Mouse (Mus musculus): ENCODE results near the gene Prr22. TPM values are rescaled to one million over a fixed set of nuclear protein-coding genes. Genes with fewer than 3 reads are reported as not detected.

Gene Prr22
- polyA plus RNA-seq, 1 experiment from 2014 or later: 0.87 TPM

- H3K27ac ChIP-seq (replicated peaks): no peak overlapping the region
- no peaks in the 10 kb centered on the region for H3K4me1 ChIP-seq
- H3K4me3 ChIP-seq (replicated peaks): no peak overlapping the region
- no peaks in the 10 kb centered on the region for H3K36me3 ChIP-seq
- no peak overlapping the region for H3K4me2 ChIP-seq
- WGBS: 78% methylated on average over 3 of the region's 3 CpGs
- no peak overlapping the region for H3K9ac ChIP-seq (replicated peaks)
- no peak for ATAC-seq (ENCODE audit: low FRiP score)
- no peaks in the 10 kb centered on the region for H3K27me3 ChIP-seq (replicated peaks)
- no peaks in the 10 kb centered on the region for H3K9me3 ChIP-seq (replicated peaks)
Measured at GRCm38 (mm10) chr17:56788886-56789285, 18.8 kb downstream of the Prr22 start.

DNA sequence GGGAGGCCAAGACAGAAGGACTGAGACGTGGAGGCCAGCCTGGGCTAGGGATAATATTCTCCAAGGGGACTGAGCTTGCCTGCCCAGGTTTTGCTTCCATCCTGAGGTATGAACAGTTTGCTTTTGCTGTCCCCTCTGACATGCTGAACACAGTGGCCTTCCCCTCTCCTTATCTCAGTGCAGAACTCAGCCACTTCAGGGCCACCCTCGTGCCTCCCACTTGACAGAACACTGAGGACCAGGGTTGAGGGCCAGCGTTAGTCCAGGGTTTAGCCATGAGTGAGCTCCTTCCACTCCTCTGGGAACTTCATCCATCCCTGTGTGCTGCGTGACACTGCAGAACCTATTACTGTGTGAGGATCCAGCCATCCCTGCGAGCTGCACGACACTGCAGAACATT lies 19.2 kb downstream of the Prr22 start:
- 93% methylated on average over 6 of the region's 6 CpGs for WGBS
- Histone ChIP-seq H3K27ac (replicated peaks) (no peak overlapping the region), H3K27me3 (replicated peaks) (no peaks in the 10 kb centered on the region), H3K36me3 (no peaks in the 10 kb centered on the region), H3K9ac (replicated peaks) (no peak overlapping the region), H3K4me2 (no peak overlapping the region), H3K4me3 (replicated peaks) (no peak overlapping the region), H3K9me3 (replicated peaks) (no peaks in the 10 kb centered on the region), H3K4me1 (no peaks in the 10 kb centered on the region)
- no peak for ATAC-seq (ENCODE audit: low FRiP score)

DNA sequence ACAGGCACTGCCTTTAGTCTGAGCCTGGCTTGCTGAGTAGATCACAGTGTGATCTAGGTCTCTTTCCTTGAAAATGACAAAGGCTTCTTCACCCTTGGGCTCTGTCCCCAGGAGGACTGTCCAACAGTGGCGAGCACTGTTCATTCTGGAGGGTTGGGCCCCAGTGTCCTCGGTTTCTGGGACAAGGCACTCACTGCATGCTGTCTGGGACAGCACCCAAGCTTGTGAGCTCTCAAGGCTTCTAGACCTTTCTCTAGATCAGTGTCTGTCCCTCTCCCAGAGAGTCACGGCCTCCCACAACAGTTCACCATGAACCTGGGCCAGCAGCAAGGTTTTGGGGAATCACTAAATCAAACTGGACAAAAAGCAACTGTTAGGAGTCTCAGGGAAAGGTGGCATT lies 22.5 kb downstream of the Prr22 start:
- H3K27me3 ChIP-seq (replicated peaks): no peaks in the 10 kb centered on the region
- no peaks in the 10 kb centered on the region for H3K36me3 ChIP-seq
- no peak overlapping the region for H3K27ac ChIP-seq (replicated peaks)
- no peak overlapping the region for H3K9ac ChIP-seq (replicated peaks)
- H3K4me2 ChIP-seq: no peak overlapping the region
- no peaks in the 10 kb centered on the region for H3K9me3 ChIP-seq (replicated peaks)
- no peak for ATAC-seq (ENCODE audit: low FRiP score)
- 90% methylated on average over 3 of the region's 3 CpGs for WGBS
- H3K4me1 ChIP-seq: no peaks in the 10 kb centered on the region
- H3K4me3 ChIP-seq (replicated peaks): no peak overlapping the region

DNA sequence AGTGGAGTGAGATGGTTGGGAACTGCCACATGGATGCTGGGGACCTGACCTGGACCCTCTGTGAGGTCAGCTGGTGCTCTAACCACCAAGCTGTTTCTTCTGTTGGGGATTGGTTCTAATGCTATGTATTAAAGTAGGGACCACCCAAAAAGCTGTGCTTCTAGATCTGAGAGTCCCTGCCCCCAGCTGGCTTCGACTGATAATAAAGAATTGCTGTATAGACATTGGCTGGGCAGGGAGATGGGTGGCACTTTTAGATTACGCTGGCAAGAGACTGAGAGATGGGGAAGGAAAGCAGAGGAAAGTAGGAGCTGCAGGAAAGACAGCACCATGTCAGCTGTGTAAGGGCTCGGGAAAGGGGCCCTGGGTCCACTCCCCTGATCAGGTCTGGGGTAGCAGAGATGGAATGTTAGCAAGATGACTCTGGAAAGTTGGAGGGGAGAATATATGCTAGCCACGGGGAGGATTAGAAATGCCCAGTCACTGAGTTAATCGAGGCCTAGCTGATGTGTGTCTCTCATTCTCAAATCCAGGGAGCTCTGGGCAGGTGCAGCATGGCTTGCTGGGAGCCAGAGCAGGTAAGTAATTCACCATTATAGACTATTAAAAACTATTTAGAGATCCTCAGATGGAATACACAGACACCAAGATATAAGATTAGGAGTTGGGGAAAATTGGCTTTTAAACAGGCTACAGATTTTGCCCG lies 23.7 kb downstream of the Prr22 start:
- H3K36me3 ChIP-seq: no peaks in the 10 kb centered on the region
- H3K9ac ChIP-seq (replicated peaks): no peak overlapping the region
- H3K4me1 ChIP-seq: no peaks in the 10 kb centered on the region
- no peak for ATAC-seq (ENCODE audit: low FRiP score)
- WGBS: 75% methylated on average over 6 of the region's 6 CpGs
- H3K4me3 ChIP-seq (replicated peaks): no peak overlapping the region
- H3K27me3 ChIP-seq (replicated peaks): no peaks in the 10 kb centered on the region
- H3K9me3 ChIP-seq (replicated peaks): no peaks in the 10 kb centered on the region
- no peak overlapping the region for H3K4me2 ChIP-seq
- H3K27ac ChIP-seq (replicated peaks): no peak overlapping the region

- H3K36me3 ChIP-seq: no peaks in the 10 kb centered on the region
- no peaks in the 10 kb centered on the region for H3K27me3 ChIP-seq (replicated peaks)
- H3K9ac ChIP-seq (replicated peaks): no peak overlapping the region
- no peak overlapping the region for H3K4me3 ChIP-seq (replicated peaks)
- WGBS: 84% methylated on average over 3 of the region's 3 CpGs
- no peak overlapping the region for H3K4me2 ChIP-seq
- H3K4me1 ChIP-seq: peaks cover 3% of the 10 kb centered on the region; the same call in 1 of the 2 replicates
- no peaks in the 10 kb centered on the region for H3K9me3 ChIP-seq (replicated peaks)
- ATAC-seq (ENCODE audit: low FRiP score): no peak
- H3K27ac ChIP-seq (replicated peaks): no peak overlapping the region
Measured at GRCm38 (mm10) chr17:56799276-56799675, 29.2 kb downstream of the Prr22 start.

- Histone ChIP-seq H3K4me2 (no peak overlapping the region), H3K9me3 (replicated peaks) (no peaks in the 10 kb centered on the region), H3K4me1 (peaks cover 10% of the 10 kb centered on the region; the same call in 1 of the 2 replicates), H3K9ac (replicated peaks) (no peak overlapping the region), H3K36me3 (no peaks in the 10 kb centered on the region), H3K4me3 (replicated peaks) (no peak overlapping the region), H3K27ac (replicated peaks) (no peak overlapping the region), H3K27me3 (replicated peaks) (no peaks in the 10 kb centered on the region)
- ATAC-seq (ENCODE audit: low FRiP score): no peak
- WGBS: 77% methylated on average over 8 of the region's 8 CpGs
Measured at GRCm38 (mm10) chr17:56802065-56802464, 32.0 kb downstream of the Prr22 start.

GRCm38 (mm10) chr17:56804952-56805351 lies 34.9 kb downstream of the Prr22 start:
- Histone ChIP-seq H3K27me3 (replicated peaks) (0 out of 2 replicates have a peak, but pooled peaks cover 2% of the 10 kb centered on the region), H3K4me2 (no peak overlapping the region), H3K36me3 (no peaks in the 10 kb centered on the region), H3K9ac (replicated peaks) (no peak overlapping the region), H3K4me3 (replicated peaks) (no peak overlapping the region), H3K4me1 (peaks cover 16% of the 10 kb centered on the region), H3K27ac (replicated peaks) (peak overlapping the region; percentile 33; the same call in 1 of the 2 replicates), H3K9me3 (replicated peaks) (no peaks in the 10 kb centered on the region)
- WGBS: 50% methylated on average over 5 of the region's 5 CpGs
- no peak; the same call in 1 of the 2 replicates for ATAC-seq (ENCODE audit: low FRiP score)

DNA sequence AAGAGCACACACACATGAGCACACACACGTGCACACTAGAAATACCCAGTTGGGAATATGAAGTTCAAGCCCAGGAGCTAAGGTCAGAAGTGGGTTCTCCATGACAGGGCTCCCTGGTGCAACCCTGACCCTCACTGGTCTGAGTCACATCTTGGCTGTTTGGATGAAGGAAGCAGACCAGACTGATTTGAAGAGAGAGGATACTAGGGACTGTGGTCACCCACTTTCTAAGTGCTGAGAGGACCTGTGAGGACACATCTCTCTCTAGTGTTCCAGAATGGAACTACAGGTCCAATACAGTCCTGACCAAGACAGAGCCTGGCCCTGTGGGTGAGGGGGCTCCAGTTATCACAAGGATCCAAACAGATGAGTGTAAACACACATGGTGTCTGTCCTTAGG lies 35.7 kb downstream of the Prr22 start:
- H3K4me1 ChIP-seq: peaks cover 24% of the 10 kb centered on the region
- ATAC-seq (ENCODE audit: low FRiP score): no peak
- H3K27ac ChIP-seq (replicated peaks): peak overlapping the region; percentile 33; the same call in 1 of the 2 replicates
- H3K36me3 ChIP-seq: no peaks in the 10 kb centered on the region
- WGBS: 92% methylated on average over 1 of the region's 1 CpGs
- H3K9ac ChIP-seq (replicated peaks): no peak overlapping the region
- H3K27me3 ChIP-seq (replicated peaks): 0 out of 2 replicates have a peak, but pooled peaks cover 2% of the 10 kb centered on the region
- H3K9me3 ChIP-seq (replicated peaks): no peaks in the 10 kb centered on the region
- no peak overlapping the region for H3K4me3 ChIP-seq (replicated peaks)
- H3K4me2 ChIP-seq: no peak overlapping the region

DNA sequence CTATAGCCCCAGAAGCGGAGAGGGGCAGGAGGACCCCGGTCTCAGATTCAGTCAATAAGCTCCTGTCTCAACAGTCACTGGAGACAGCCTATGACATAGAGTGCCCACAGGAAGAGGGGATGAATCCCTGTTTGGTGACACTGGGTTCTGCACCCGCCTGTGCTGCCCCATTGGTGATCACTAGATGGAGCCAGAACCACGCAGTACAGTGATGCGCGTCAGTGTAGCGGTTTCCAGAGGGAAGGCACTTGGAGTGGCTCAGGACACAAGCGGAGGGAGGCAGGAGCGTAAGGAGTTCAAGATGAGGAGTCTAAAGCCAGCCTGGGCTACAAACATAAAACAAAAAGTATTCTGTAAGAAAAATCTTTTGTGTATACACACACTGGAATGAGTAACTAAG lies 38.5 kb downstream of the Prr22 start:
- 8% methylated on average over 9 of the region's 9 CpGs for WGBS
- Histone ChIP-seq H3K4me3 (replicated peaks) (no peak overlapping the region), H3K9me3 (replicated peaks) (no peaks in the 10 kb centered on the region), H3K4me2 (no peak overlapping the region), H3K27me3 (replicated peaks) (0 out of 2 replicates have a peak, but pooled peaks cover 2% of the 10 kb centered on the region), H3K27ac (replicated peaks) (no peak overlapping the region), H3K9ac (replicated peaks) (no peak overlapping the region), H3K36me3 (no peaks in the 10 kb centered on the region), H3K4me1 (peaks cover 28% of the 10 kb centered on the region)
- ATAC-seq (ENCODE audit: low FRiP score): peak; percentile 83

DNA sequence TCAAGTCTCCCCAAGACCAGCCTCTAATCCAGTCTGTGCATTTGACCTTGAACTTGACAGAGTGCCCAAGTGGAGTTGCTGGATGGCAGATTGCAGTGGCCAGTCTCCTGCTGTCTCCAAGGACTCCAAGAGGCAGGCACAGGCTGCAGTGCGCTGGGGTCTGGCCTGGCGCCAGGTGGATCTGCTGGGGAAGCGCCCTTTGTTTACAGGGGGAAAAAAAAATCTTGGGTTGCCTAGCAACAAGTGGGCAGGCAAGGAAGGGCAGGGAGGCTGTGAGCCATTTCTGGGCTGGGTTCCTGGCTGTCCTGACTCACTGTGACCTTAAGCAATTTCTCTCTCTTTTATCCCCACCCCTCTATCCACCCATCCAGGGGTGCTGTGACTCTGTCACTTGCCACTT lies 40.2 kb downstream of the Prr22 start:
- Histone ChIP-seq H3K4me1 (peaks cover 36% of the 10 kb centered on the region), H3K9ac (replicated peaks) (no peak overlapping the region)
- peak; percentile 39; the same call in 1 of the 2 replicates for ATAC-seq (ENCODE audit: low FRiP score)

DNA sequence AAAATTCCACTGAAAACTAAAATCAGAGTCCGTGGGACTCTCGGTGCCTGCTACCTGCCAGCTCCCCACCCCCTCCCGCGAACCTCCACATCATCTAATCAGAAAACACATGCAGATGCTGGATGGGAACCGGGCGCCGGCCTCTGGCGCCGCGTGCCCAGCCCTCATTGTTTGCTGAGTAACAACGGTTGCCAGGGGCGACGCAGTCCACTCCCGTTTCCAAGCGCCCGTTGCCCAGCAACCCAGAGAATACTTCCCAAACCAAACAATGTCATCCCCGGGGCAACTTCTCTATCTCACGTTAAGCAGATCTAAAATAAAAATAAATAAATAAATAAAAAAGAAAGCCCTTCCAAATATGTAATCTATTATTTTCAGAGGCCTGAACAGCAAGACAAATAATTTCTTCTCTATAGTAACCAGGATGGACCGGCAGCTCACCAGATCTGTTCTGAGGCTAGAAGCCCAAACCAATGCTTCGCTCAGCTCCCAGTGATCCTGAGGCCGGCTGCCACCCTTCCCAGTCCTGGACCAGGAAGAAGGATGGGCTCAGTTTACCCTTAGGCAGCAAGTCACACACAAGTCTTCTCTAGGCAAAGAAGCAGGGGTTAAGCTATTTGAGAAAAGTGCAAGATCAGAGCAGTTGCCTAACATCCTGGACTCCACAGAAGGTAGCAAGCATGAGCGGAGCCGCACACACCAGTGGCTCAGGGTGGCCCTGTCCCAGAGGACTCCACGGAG lies 44.4 kb downstream of the Prr22 start:
- no peaks in the 10 kb centered on the region for H3K9me3 ChIP-seq (replicated peaks)
- H3K27ac ChIP-seq (replicated peaks): peak overlapping the region; percentile 78
- no peaks in the 10 kb centered on the region for H3K27me3 ChIP-seq (replicated peaks)
- peaks cover 37% of the 10 kb centered on the region for H3K4me1 ChIP-seq
- ATAC-seq (ENCODE audit: low FRiP score): peak; percentile 80
- H3K36me3 ChIP-seq: no peaks in the 10 kb centered on the region
- no peak overlapping the region for H3K9ac ChIP-seq (replicated peaks)
- 8% methylated on average over 24 of the region's 24 CpGs for WGBS
- peak overlapping the region; percentile 45 for H3K4me2 ChIP-seq
- no peak overlapping the region for H3K4me3 ChIP-seq (replicated peaks)

More for the DNA sequence above, 40.2 kb downstream of the Prr22 start:
- Histone ChIP-seq H3K4me2 (no peak overlapping the region), H3K9me3 (replicated peaks) (no peaks in the 10 kb centered on the region), H3K4me3 (replicated peaks) (no peak overlapping the region), H3K27ac (replicated peaks) (peak overlapping the region; percentile 64), H3K27me3 (replicated peaks) (0 out of 2 replicates have a peak, but pooled peaks cover 2% of the 10 kb centered on the region), H3K36me3 (no peaks in the 10 kb centered on the region)
- WGBS: 5% methylated on average over 3 of the region's 3 CpGs

DNA sequence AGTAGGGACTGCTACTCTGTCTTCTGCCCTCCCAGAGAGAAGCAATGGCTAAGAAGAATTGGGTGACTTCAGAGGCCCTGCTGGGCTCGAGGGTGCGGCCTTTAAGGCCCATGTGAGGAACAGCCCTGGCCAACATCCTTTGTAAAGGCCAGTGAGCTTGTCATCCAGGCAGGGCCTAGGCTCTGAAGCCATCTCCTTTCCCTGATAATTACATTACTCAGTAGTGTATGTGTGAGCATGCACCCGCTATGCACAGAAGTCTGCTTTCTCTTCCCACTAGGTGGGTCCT lies 45.0 kb downstream of the Prr22 start:
- H3K27ac ChIP-seq (replicated peaks): peak overlapping the region; percentile 78
- 51% methylated on average over 3 of the region's 3 CpGs for WGBS
- ATAC-seq (ENCODE audit: low FRiP score): no peak
- H3K27me3 ChIP-seq (replicated peaks): no peaks in the 10 kb centered on the region
- peaks cover 31% of the 10 kb centered on the region for H3K4me1 ChIP-seq
- H3K4me3 ChIP-seq (replicated peaks): no peak overlapping the region
- H3K9ac ChIP-seq (replicated peaks): no peak overlapping the region
- H3K9me3 ChIP-seq (replicated peaks): no peaks in the 10 kb centered on the region
- H3K36me3 ChIP-seq: no peaks in the 10 kb centered on the region
- no peak overlapping the region; the same call in 1 of the 2 replicates for H3K4me2 ChIP-seq

Data from neural tube, embryonic 15.5 days (tissue).